Mouse (Mus musculus) bone marrow, adult 2 months (tissue): Measurements from ENCODE around the gene Gpsm1. TPM values are rescaled to one million over a fixed set of nuclear protein-coding genes. Genes with fewer than 3 reads are reported as not detected.

Experiments used
- H3K27ac ChIP-seq: fragments of 200-500 bp; 2 replicates; pipeline ENCODE4 v1.5.1; 2012; ENCODE audit warnings: low read depth, mild to moderate bottlenecking, control low read depth, inconsistent platforms, low read length; ENCODE audit not compliant: control insufficient read depth, poor library complexity, insufficient read depth
- H3K4me1 ChIP-seq: fragments of 200-500 bp; 2 replicates; pipeline ENCODE4 v1.6.1; 2011; ENCODE audit warnings: low read length; ENCODE audit not compliant: control insufficient read depth, insufficient read depth
- H3K4me3 ChIP-seq: fragments of 200-500 bp; replicated peaks from 2 replicates; pipeline ENCODE3; 2011; ENCODE audit warnings: mild to moderate bottlenecking, low read depth, low read length, control low read depth; ENCODE audit not compliant: control insufficient read depth
- CTCF ChIP-seq: fragments of 200-500 bp; IDR thresholded peaks from 2 replicates; pipeline ENCODE4 v1.5.1; 2011; ENCODE audit warnings: low read length, control low read depth; ENCODE audit not compliant: control insufficient read depth, insufficient read depth
- POLR2A ChIP-seq: fragments of 200-500 bp; IDR thresholded peaks from 2 replicates; pipeline ENCODE4 v1.6.1; 2011; ENCODE audit warnings: low read depth, mild to moderate bottlenecking, control low read depth, low read length, borderline replicate concordance; ENCODE audit not compliant: control insufficient read depth
- WGBS: fragments of 180-500 bp; shearing (Covaris S2); methylation state at CpG from one replicate; pipeline ENCODE4 v1.1.7; 2018; 5-methylcytosine and 5-hydroxymethylcytosine counted together
- polyA plus RNA-seq: library from polyadenylated mRNA; stranded (reverse); fragments of >200 nt; gene quantifications from 2 replicates; pipeline ENCODE4 v1.2.4, GENCODE M21; 2011; ENCODE audit warnings: low replicate concordance; ENCODE audit not compliant: missing spikeins, insufficient read depth, insufficient read length

Gpsm1 gene
- 6.1 and 10.0 TPM in 2 replicates for polyA plus RNA-seq

- TF ChIP-seq POLR2A (no peak), CTCF (no peak)
- Histone ChIP-seq H3K4me3 (peak within 1 kb of the TSS; percentile 66), H3K4me1 (peaks cover 9% of the 10 kb centered on the region), H3K27ac (peak within 1 kb of the TSS; percentile 38; the same call in 1 of the 2 replicates)
- WGBS: under 1% methylated on average over 59 of the region's 66 CpGs
Observed at GRCm38 (mm10) chr2:26315072-26315924, at the start of gene Gpsm1. Gene Gpsm1 (plus strand): TSS chr2:26315515.

- 71% methylated on average over 10 of the region's 10 CpGs for WGBS
Observed at GRCm38 (mm10) chr2:26266066-26266742, 49.1 kb upstream of the Gpsm1 start.

DNA sequence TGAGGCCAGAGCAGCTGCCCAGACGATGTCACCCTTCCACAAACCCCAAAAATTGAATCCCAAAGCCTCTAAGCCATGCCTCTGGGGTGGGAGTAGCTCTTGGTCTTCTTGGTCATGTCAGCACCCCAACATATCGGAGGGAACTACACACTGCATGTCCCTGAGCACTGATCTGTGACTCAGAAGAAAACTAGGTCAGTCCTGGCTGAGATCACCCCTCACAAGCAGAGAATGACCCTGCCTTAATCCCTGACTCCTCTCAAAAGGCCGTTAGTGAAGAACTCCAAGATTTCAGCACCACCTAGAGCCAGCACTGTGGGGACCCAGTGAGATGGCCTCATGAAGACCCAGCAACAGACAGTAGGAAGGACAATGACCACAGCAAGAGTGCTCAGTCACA, 47.1 kb upstream of the Gpsm1 start:
- no peak overlapping the region for H3K27ac ChIP-seq
- TF ChIP-seq POLR2A (no peak), CTCF (no peak)
- 61% methylated on average over 3 of the region's 3 CpGs for WGBS
- no peaks in the 10 kb centered on the region for H3K4me1 ChIP-seq
- no peak overlapping the region for H3K4me3 ChIP-seq

More at GRCm38 (mm10) chr2:26266066-26266742, 49.1 kb upstream of the Gpsm1 start:
- Histone ChIP-seq H3K4me1 (no peaks in the 10 kb centered on the region), H3K27ac (no peak overlapping the region), H3K4me3 (no peak overlapping the region)
- TF ChIP-seq POLR2A: no peak
- TF ChIP-seq CTCF: no peak

DNA sequence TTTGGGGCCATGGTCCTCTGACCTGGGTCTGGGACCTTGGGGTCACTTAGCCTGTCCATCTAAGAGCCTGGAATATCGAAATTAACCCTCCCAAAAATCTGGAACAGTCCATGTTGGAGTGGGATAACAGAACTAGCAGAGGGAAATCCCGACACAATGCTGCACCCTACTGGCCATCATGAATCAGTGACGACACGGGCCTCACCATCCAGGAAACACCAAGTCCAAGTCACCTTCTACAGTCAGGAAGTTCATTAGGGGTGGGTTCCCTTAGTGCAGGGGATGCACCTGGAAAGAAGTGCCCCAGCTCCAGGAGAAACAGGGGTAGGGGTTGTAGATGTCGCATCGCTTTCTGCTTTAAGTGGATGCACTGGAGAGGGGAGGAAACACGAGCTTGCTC, 41.7 kb upstream of the Gpsm1 start:
- no peaks in the 10 kb centered on the region for H3K4me1 ChIP-seq
- TF ChIP-seq CTCF (peak; percentile 66), POLR2A (no peak)
- H3K4me3 ChIP-seq: no peak overlapping the region
- no peak overlapping the region for H3K27ac ChIP-seq
- 16% methylated on average over 7 of the region's 7 CpGs for WGBS

GRCm38 (mm10) chr2:26279712-26280111, 35.6 kb upstream of the Gpsm1 start:
- Histone ChIP-seq H3K27ac (no peak overlapping the region), H3K4me1 (no peaks in the 10 kb centered on the region), H3K4me3 (no peak overlapping the region)
- WGBS: 75% methylated on average over 3 of the region's 3 CpGs
- TF ChIP-seq POLR2A: no peak
- TF ChIP-seq CTCF: no peak

DNA sequence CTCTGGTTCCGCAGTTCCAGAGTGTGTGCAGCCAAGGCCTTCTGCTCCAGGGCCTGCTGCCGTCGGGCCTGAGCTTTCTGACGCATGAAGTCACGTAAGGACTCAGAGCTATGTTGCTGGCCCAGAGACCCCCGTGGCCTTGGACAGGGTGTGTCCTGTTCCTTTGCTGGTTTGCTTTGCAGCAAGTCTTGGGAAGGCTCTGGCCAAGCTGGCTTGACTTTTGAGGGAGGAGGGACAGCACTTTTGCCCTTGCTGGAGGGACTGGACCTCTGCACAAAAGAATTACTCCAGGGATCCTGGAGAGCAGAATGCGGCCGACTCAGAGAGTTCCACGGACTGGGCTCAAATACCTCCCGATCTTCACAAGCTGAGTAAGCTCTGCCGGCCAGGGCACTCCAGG, 34.7 kb upstream of the Gpsm1 start:
- 80% methylated on average over 11 of the region's 11 CpGs for WGBS
- no peak overlapping the region for H3K4me3 ChIP-seq
- no peak for TF ChIP-seq CTCF
- H3K4me1 ChIP-seq: no peaks in the 10 kb centered on the region
- no peak overlapping the region for H3K27ac ChIP-seq

DNA sequence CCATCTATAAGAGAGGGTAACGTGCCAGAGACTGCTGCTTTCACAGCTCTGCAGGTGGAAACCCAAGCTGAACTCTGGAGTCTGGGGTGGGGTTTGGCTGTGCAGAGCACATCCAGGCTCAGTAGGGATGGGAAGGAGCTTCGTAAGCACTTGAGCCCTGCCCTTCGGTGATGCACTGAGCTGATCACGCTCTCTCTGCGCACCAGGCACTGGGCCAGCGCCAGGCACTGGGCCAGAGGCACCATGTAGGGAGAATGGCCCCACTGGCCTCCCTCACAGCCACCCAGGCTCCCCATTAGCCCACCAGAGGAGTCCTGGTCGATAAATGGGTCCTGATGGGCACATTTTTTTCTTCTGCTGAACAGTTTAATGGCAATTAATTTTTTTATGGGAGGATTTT, 29.5 kb upstream of the Gpsm1 start:
- Histone ChIP-seq H3K4me3 (no peak overlapping the region), H3K4me1 (no peaks in the 10 kb centered on the region), H3K27ac (no peak overlapping the region)
- whole genome bisulfite sequencing: 71% methylated on average over 7 of the region's 7 CpGs
- TF ChIP-seq POLR2A (no peak), CTCF (no peak)

DNA sequence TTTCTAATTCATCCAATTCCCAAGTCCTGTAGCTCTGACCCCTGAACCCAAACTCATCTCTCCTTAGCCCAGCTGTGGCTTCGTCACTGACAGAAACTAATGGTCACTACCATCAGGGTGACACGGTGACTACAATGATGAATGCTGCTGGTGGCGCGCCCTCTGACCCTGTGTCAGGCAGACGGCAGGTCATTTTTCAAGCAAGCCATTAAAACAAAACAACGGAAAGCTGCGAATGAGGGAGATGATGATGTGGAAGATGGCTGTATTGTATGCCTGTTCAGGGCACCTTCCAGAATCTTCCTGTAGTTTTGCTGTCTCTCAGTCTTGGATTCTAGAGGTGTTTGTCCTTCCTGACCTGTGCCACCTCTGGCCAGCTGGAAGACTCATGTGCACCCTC, 28.9 kb upstream of the Gpsm1 start:
- 89% methylated on average over 7 of the region's 7 CpGs for WGBS
- H3K4me1 ChIP-seq: no peaks in the 10 kb centered on the region
- TF ChIP-seq CTCF (no peak), POLR2A (no peak)
- no peak overlapping the region for H3K27ac ChIP-seq
- no peak overlapping the region for H3K4me3 ChIP-seq
